Mouse (Mus musculus) liver, adult 2 months (tissue): ENCODE results near the gene Ica1.

ENCODE experiments used
- CTCF ChIP-seq: fragments of 200-500 bp; IDR thresholded peaks from 2 replicates; pipeline ENCODE4 v1.5.1; 2011; ENCODE audit warnings: low read depth, low read length, control low read depth
- POLR2A ChIP-seq: fragments of 200-500 bp; IDR thresholded peaks from 2 replicates; pipeline ENCODE4 v1.6.1; 2011; ENCODE audit warnings: low read length, control low read depth; ENCODE audit not compliant: insufficient read depth; ENCODE audit errors: extremely low read depth

GRCm38 (mm10) chr6:8766652-8767051 lies 11.6 kb downstream of the Ica1 start:
- TF ChIP-seq CTCF = no peak
- TF ChIP-seq POLR2A = no peak
